8 mouse cellular contexts compared by ENCODE assay signal in genomic region chr8:47851824-47852502, GRCm38 (mm10). TPM values are rescaled to one million over a fixed set of nuclear protein-coding genes. Genes with fewer than 3 reads are reported as not detected.
DNase-seq lines count a peak whose midpoint lies in the region; ATAC-seq and TF ChIP-seq lines count a peak whose summit lies in the region.

No protein-coding gene starts in this region.

- TF ChIP-seq CTCF in liver, adult 2 months (IDR thresholded peaks at IDR 0.05; ENCODE audit: low read depth, low read length) = no peak

- no peak overlapping the region for H3K9ac ChIP-seq in liver, adult 2 months (ENCODE audit: low read depth, low read length)
- no peak overlapping the region for H3K9ac ChIP-seq in neural tube, embryonic 15.5 days (replicated peaks)

- DNase-seq in adrenal gland, postnatal 10 days = peak; percentile 43
- DNase-seq in adrenal gland, adult 18-20 months (ENCODE audit: low spot score in 2 of 2) = no peak
- peak; percentile 57 to 61 for DNase-seq in right cerebral cortex, postnatal 10 days (ENCODE audit: low spot score in 2 of 2)
- no peak for DNase-seq in right cerebral cortex, postnatal 4 days
- peak; percentile 71 to 72 for DNase-seq in heart, postnatal 14 days
- peak; percentile 8 for DNase-seq in liver, adult 2 months (ENCODE audit: extremely low read depth, low read depth, low spot score)
- no peak for DNase-seq in forebrain, embryonic 10.5 days (ENCODE audit: extremely low spot score, low spot score)

- intact Hi-C loops in heart, postnatal 14 days (cut with DNase I) = no loop called here

- H3K27ac ChIP-seq in liver, adult 2 months (replicated peaks; ENCODE audit: insufficient read depth, low read depth, low read length) = no peak overlapping the region
- H3K27ac ChIP-seq in neural tube, embryonic 15.5 days (replicated peaks) = no peak overlapping the region
- no peak overlapping the region for H3K27ac ChIP-seq in forebrain, embryonic 10.5 days

- H3K4me1 ChIP-seq in liver, adult 2 months (ENCODE audit: control insufficient read depth, insufficient read depth, low read length) = no peaks in the 10 kb centered on the region
- H3K4me1 ChIP-seq in neural tube, embryonic 15.5 days = peaks cover 6% of the 10 kb centered on the region
- H3K4me1 ChIP-seq in forebrain, embryonic 10.5 days = peaks cover 7% of the 10 kb centered on the region; the same call in 1 of the 2 replicates

- 80% methylated on average over 12 of the region's 12 CpGs for WGBS in liver, adult 2 months
- WGBS in neural tube, embryonic 15.5 days = 77% methylated on average over 12 of the region's 12 CpGs
- WGBS in forebrain, embryonic 10.5 days = 74% methylated on average over 12 of the region's 12 CpGs

- no peak for TF ChIP-seq POLR2A in liver, adult 2 months (IDR thresholded peaks at IDR 0.05; ENCODE audit: extremely low read depth, insufficient read depth, low read length)

- 0 out of 2 replicates have a peak, but pooled peaks have one; percentile 17 for ATAC-seq in neural tube, embryonic 15.5 days (ENCODE audit: low FRiP score)

- no peak overlapping the region for H3K4me2 ChIP-seq in neural tube, embryonic 15.5 days

- H3K79me2 ChIP-seq in liver, adult 2 months (ENCODE audit: control insufficient read depth, insufficient read depth, low read length) = no peaks in the 10 kb centered on the region

- H3K36me3 ChIP-seq in liver, adult 2 months (ENCODE audit: control insufficient read depth, insufficient read depth, low read length) = peaks cover 18% of the 10 kb centered on the region
- H3K36me3 ChIP-seq in neural tube, embryonic 15.5 days = peaks cover 30% of the 10 kb centered on the region
- H3K36me3 ChIP-seq in forebrain, embryonic 10.5 days (replicated peaks) = peaks cover 79% of the 10 kb centered on the region

- no peaks in the 10 kb centered on the region for H3K9me3 ChIP-seq in neural tube, embryonic 15.5 days (replicated peaks)
- no peaks in the 10 kb centered on the region for H3K9me3 ChIP-seq in forebrain, embryonic 10.5 days

- H3K4me3 ChIP-seq in liver, adult 2 months (ENCODE audit: insufficient read depth, low read depth, low read length) = no peak overlapping the region
- H3K4me3 ChIP-seq in neural tube, embryonic 15.5 days (replicated peaks) = no peak overlapping the region
- H3K4me3 ChIP-seq in forebrain, embryonic 10.5 days = no peak overlapping the region

- no peaks in the 10 kb centered on the region for H3K27me3 ChIP-seq in liver, adult 2 months (ENCODE audit: control insufficient read depth, insufficient read depth, low read length)
- no peaks in the 10 kb centered on the region for H3K27me3 ChIP-seq in neural tube, embryonic 15.5 days (replicated peaks)
- H3K27me3 ChIP-seq in forebrain, embryonic 10.5 days (ENCODE audit: poor library complexity, severe bottlenecking) = no peaks in the 10 kb centered on the region

RNA-seq across cellular contexts. Expression of gene Cldn22, which starts 27.7 kb away (rescaled TPM):
- total RNA-seq in adrenal gland, postnatal 10 days (2021) = under 1 TPM; 0.39 to 0.54 TPM
- 1 to 10 TPM; 4.1 to 5.2 TPM for total RNA-seq in adrenal gland, adult 18-20 months (2021)
- not detected for total RNA-seq in heart, postnatal 14 days (2021)
- not detected in 2 replicates for total RNA-seq in liver, adult 2 months (2014; rRNA removed)
- polyA plus RNA-seq in liver, adult 2 months (2012; rRNA removed) = not detected in 2 replicates
- polyA plus RNA-seq in neural tube, embryonic 15.5 days (2015; fragmentation: Nextera tagmentation; extraction: Ambion mirVana) = not detected in 2 replicates
- polyA plus RNA-seq in forebrain, embryonic 10.5 days (2016; fragmentation: Nextera tagmentation; extraction: Ambion mirVana) = not detected in 2 replicates

RNA-seq across cellular contexts. Expression of gene Cldn24, which starts 30.0 kb away (rescaled TPM):
- not detected for total RNA-seq in adrenal gland, postnatal 10 days (2021)
- total RNA-seq in adrenal gland, adult 18-20 months (2021) = not detected
- total RNA-seq in heart, postnatal 14 days (2021) = not detected
- not detected in 2 replicates for total RNA-seq in liver, adult 2 months (2014; rRNA removed)
- polyA plus RNA-seq in liver, adult 2 months (2012; rRNA removed) = not detected in 2 replicates
- polyA plus RNA-seq in neural tube, embryonic 15.5 days (2015; fragmentation: Nextera tagmentation; extraction: Ambion mirVana) = not detected in 2 replicates
- polyA plus RNA-seq in forebrain, embryonic 10.5 days (2016; fragmentation: Nextera tagmentation; extraction: Ambion mirVana) = not detected in 2 replicates

Comparison
In these comparisons a context has a peak if more than half of its experiments do, and no peak if none do; other contexts are left out.
1. DNase-seq: peak in adrenal gland, postnatal 10 days (single experiment), right cerebral cortex, postnatal 10 days (2 of 2), heart, postnatal 14 days (2 of 2) and liver, adult 2 months (single experiment); none in adrenal gland, adult 18-20 months (0 of 2), right cerebral cortex, postnatal 4 days (single experiment) and forebrain, embryonic 10.5 days (single experiment).